ENCODE assay signal across 9 mouse cellular contexts in genomic region chr12:13844532-13845485, GRCm38 (mm10).
DNase-seq lines count a peak whose midpoint lies in the region; ATAC-seq and TF ChIP-seq lines count a peak whose summit lies in the region.
"Had no signal": no experiment of that assay in that cellular context is flagged by ENCODE, and none has a peak within 500 bp of the region (broad histone marks: within the 10 kb centered on the region; RNA-seq: fewer than 3 reads in every experiment).

No protein-coding gene starts in this region.

- H3K4me3 ChIP-seq in cerebellum, adult 2 months (replicated peaks; ENCODE audit: insufficient read depth, low read depth, low read length): no peak overlapping the region
- H3K4me3 ChIP-seq in MEL (ENCODE audit: control insufficient read depth in 1 of 2, insufficient read depth in 1 of 2, low read depth in 2 of 2, low read length in 2 of 2): peak overlapping the region in 1 of 2 experiments; percentile 25; a peak in 1 of 4 replicates
- H3K4me3 ChIP-seq in hindbrain, embryonic 10.5 days: no peak overlapping the region
- no peak overlapping the region for H3K4me3 ChIP-seq in neural tube, embryonic 14.5 days (ENCODE audit: low read depth, low read length)
- H3K4me3 ChIP-seq: megakaryocyte, embryonic 14.5 days had no signal

- no peaks in the 10 kb centered on the region for H3K27me3 ChIP-seq in cerebellum, adult 2 months (ENCODE audit: control insufficient read depth, insufficient read depth, low read length)
- no peaks in the 10 kb centered on the region for H3K27me3 ChIP-seq in MEL (ENCODE audit: control insufficient read depth in 1 of 2, insufficient read depth in 2 of 2, low read length in 2 of 2)
- no peaks in the 10 kb centered on the region for H3K27me3 ChIP-seq in hindbrain, embryonic 10.5 days (ENCODE audit: insufficient read depth, poor library complexity, severe bottlenecking)
- H3K27me3 ChIP-seq in neural tube, embryonic 14.5 days (ENCODE audit: control insufficient read depth, insufficient read depth, low read length): no peaks in the 10 kb centered on the region
- H3K27me3 ChIP-seq: megakaryocyte, embryonic 14.5 days had no signal

- WGBS in cerebellum, adult 2 months: 55% methylated on average over 13 of the region's 13 CpGs
- 66% methylated on average over 13 of the region's 13 CpGs for WGBS in hindbrain, embryonic 10.5 days
- 57% methylated on average over 13 of the region's 13 CpGs for WGBS in neural tube, embryonic 14.5 days

- ATAC-seq in neural tube, embryonic 14.5 days (ENCODE audit: low read depth): peak; percentile 80

- no peak for TF ChIP-seq POLR2A in cerebellum, adult 2 months (IDR thresholded peaks at IDR 0.05; ENCODE audit: borderline replicate concordance, insufficient read depth, low read length)
- no peak for TF ChIP-seq POLR2A in MEL (IDR thresholded peaks at IDR 0.05; ENCODE audit: control insufficient read depth in 1 of 2, insufficient read depth in 1 of 2, low read depth in 1 of 2, low read length in 2 of 2, poor library complexity in 1 of 2)

- TF ChIP-seq RAD21 in MEL (IDR thresholded peaks at IDR 0.05; ENCODE audit: low read depth, low read length): peak; percentile 64

- intact Hi-C loops in left cerebral cortex, postnatal 4 days (cut with DNase I): no loop called here

- DNase-seq in cerebellum, adult 2 months: peak in 1 of 2 experiments; percentile 19
- DNase-seq in cerebellum, adult 11-12 months: no peak
- peak; percentile 71 for DNase-seq in MEL (ENCODE audit: low read depth, low spot score)
- DNase-seq in embryo, embryonic 9.5 days (ENCODE audit: extremely low spot score): peak; percentile 20
- DNase-seq in hindbrain, embryonic 10.5 days (ENCODE audit: low spot score): peak; percentile 20
- peak; percentile 46 for DNase-seq in left cerebral cortex, postnatal 4 days
- DNase-seq in gastrocnemius, postnatal 25 days: no peak

- no peaks in the 10 kb centered on the region for H3K79me2 ChIP-seq in MEL (ENCODE audit: control insufficient read depth, insufficient read depth, low read length, poor library complexity)

- TF ChIP-seq EP300 in MEL (IDR thresholded peaks at IDR 0.05; ENCODE audit: low read depth in 1 of 2, low read length in 2 of 2): no peak

- no peaks in the 10 kb centered on the region for H3K9me3 ChIP-seq in MEL (replicated peaks; ENCODE audit: insufficient read depth, low read length)
- H3K9me3 ChIP-seq in hindbrain, embryonic 10.5 days: peaks cover 7% of the 10 kb centered on the region; the same call in 1 of the 2 replicates
- no peaks in the 10 kb centered on the region for H3K9me3 ChIP-seq in neural tube, embryonic 14.5 days (ENCODE audit: control insufficient read depth, low read length)

- no peak overlapping the region for H3K27ac ChIP-seq in cerebellum, adult 2 months (ENCODE audit: insufficient read depth, low read length)
- no peak overlapping the region for H3K27ac ChIP-seq in MEL (ENCODE audit: control insufficient read depth, low read depth, low read length)
- H3K27ac ChIP-seq in hindbrain, embryonic 10.5 days: no peak overlapping the region
- H3K27ac ChIP-seq in neural tube, embryonic 14.5 days (ENCODE audit: low read depth, low read length): no peak overlapping the region

- H3K36me3 ChIP-seq in MEL (ENCODE audit: control insufficient read depth in 1 of 2, insufficient read depth in 2 of 2, low read length in 2 of 2): no peaks in the 10 kb centered on the region
- no peaks in the 10 kb centered on the region for H3K36me3 ChIP-seq in hindbrain, embryonic 10.5 days
- H3K36me3 ChIP-seq in neural tube, embryonic 14.5 days (ENCODE audit: control insufficient read depth, insufficient read depth, low read length): no peaks in the 10 kb centered on the region

- peak; percentile 40; the same call in 1 of the 2 replicates for TF ChIP-seq CTCF in cerebellum, adult 2 months (IDR thresholded peaks at IDR 0.05; ENCODE audit: borderline replicate concordance, insufficient read depth, low read depth, low read length)
- TF ChIP-seq CTCF in MEL (IDR thresholded peaks at IDR 0.05 in 2 of 3, conservative IDR thresholded peaks at IDR 0.05 in 1 of 3; ENCODE audit: control insufficient read depth in 1 of 3, insufficient read depth in 1 of 3, low read depth in 2 of 3, low read length in 3 of 3, poor library complexity in 1 of 3, severe bottlenecking in 1 of 3): peak; percentile 45 to 71 (median 67)

- no peak overlapping the region for H3K9ac ChIP-seq in MEL (ENCODE audit: control insufficient read depth, low read depth, low read length, poor library complexity, severe bottlenecking)
- no peak overlapping the region for H3K9ac ChIP-seq in neural tube, embryonic 14.5 days (replicated peaks; ENCODE audit: low read depth, low read length)

- no peak overlapping the region for H3K4me2 ChIP-seq in neural tube, embryonic 14.5 days (ENCODE audit: low read depth, low read length)

- no peaks in the 10 kb centered on the region for H3K4me1 ChIP-seq in cerebellum, adult 2 months (ENCODE audit: control insufficient read depth, insufficient read depth, low read length)
- H3K4me1 ChIP-seq in MEL (ENCODE audit: control insufficient read depth in 1 of 2, insufficient read depth in 2 of 2, low read length in 2 of 2): 0 out of 4 replicates have a peak, but pooled peaks cover 0 to 3% of the 10 kb centered on the region in 2 experiments
- H3K4me1 ChIP-seq in hindbrain, embryonic 10.5 days (replicated peaks): no peaks in the 10 kb centered on the region
- no peaks in the 10 kb centered on the region for H3K4me1 ChIP-seq in neural tube, embryonic 14.5 days (ENCODE audit: control insufficient read depth, insufficient read depth, low read length)
- H3K4me1 ChIP-seq: megakaryocyte, embryonic 14.5 days had no signal

TF ChIP-seq in MEL, 35 proteins besides CTCF, POLR2A, EP300 and RAD21:
- TF ChIP-seq NRF1 (IDR thresholded peaks at IDR 0.05; ENCODE audit: insufficient read depth, low read depth, low read length, poor library complexity, severe bottlenecking) (no peak), TAL1 (IDR thresholded peaks at IDR 0.05; ENCODE audit: low read length) (peak; percentile 43; the same call in 1 of the 2 replicates), MAZ (IDR thresholded peaks at IDR 0.05; ENCODE audit: low read depth, low read length) (no peak), ZNF384 (IDR thresholded peaks at IDR 0.05; ENCODE audit: low read depth, low read length) (no peak), TCF12 (IDR thresholded peaks at IDR 0.05; ENCODE audit: low read depth, low read length) (no peak), ZC3H11A (IDR thresholded peaks at IDR 0.05; ENCODE audit: low read depth, low read length) (peak; percentile 47; the same call in 1 of the 2 replicates), RCOR1 (IDR thresholded peaks at IDR 0.05; ENCODE audit: low read depth, low read length) (no peak), SMC3 (IDR thresholded peaks at IDR 0.05; ENCODE audit: low read depth, low read length) (peak; percentile 79)

Comparison
In these comparisons a context has a peak if more than half of its experiments do, and no peak if none do; other contexts are left out.
1. DNase-seq: peak in MEL (single experiment), embryo, embryonic 9.5 days (single experiment), hindbrain, embryonic 10.5 days (single experiment) and left cerebral cortex, postnatal 4 days (single experiment); none in cerebellum, adult 11-12 months (single experiment) and gastrocnemius, postnatal 25 days (single experiment).